Mouse (Mus musculus) liver, postnatal 0 days (tissue): ENCODE measurements around the gene Sptbn2.

Source experiments
- CTCF ChIP-seq: sonication (generic); IDR thresholded peaks from 2 replicates; pipeline ENCODE4 v1.5.1; 2016; ENCODE audit warnings: antibody characterized with exemption, low read depth
- EP300 ChIP-seq: IDR thresholded peaks from 2 replicates; pipeline ENCODE4 v1.6.1; 2016; ENCODE audit warnings: antibody characterized with exemption, low read depth, mild to moderate bottlenecking

DNA sequence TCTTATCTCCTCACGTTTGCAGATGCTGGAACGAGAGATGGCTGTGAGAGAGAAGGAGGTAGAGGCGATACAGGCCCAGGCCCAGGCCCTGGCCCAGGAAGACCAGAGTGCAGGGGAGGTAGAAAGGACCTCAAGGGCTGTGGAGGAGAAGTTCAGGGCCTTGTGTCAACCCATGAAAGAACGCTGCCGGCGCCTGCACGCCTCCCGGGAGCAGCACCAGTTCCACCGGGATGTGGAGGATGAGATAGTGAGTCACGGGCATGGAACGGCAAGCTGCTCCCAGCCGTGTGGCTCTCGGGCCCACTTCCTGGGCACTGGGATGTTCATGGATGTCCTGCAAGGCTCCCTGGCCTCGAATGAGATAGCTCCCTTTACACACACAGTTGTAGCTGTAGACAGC lies 33.1 kb downstream of the Sptbn2 start:
- TF ChIP-seq CTCF (no peak), EP300 (no peak)
